Mouse (Mus musculus) gastrocnemius, postnatal 25 days (tissue): ENCODE results near the gene Fam185a. TPM values are rescaled to one million over a fixed set of nuclear protein-coding genes. Genes with fewer than 3 reads are reported as not detected.
A peak's percentile ranks its signal among the peaks of the same experiment; 100 is the strongest.

Experiments used
- DNase-seq: peaks from one replicate; pipeline ENCODE4 v3.0.0; 2022
- total RNA-seq, 2 experiments: library from RNA; stranded (reverse); gene quantifications; 1 replicate in 1 of 2; 2 replicates in 1 of 2; pipeline ENCODE4 v1.2.3; 2021

Gene Fam185a
- total RNA-seq, 2 experiments from 2014 or later = 8.1 to 8.6 TPM

DNA sequence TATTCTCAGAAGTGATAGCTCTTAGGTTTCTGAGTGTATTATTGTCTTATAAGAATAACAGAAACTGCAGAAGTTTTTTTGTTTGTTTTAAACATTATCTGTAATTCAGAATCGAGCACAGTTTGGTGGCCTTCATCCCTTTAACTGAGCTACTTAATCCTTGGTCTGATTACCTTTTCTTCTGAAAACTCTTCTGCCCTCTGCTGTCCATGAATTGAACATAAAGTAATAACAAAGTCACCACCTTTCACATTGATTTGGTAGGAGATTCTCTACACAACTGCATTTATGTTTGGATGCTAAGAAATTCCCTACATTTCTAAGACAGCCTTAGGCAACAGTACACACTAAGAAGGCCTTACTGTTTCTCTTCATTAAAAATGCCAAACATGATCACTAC is 4.1 kb upstream of the Fam185a start:
- DNase-seq = no peak

- DNase-seq = no peak
Observed at GRCm38 (mm10) chr5:21426666-21427065, 1.9 kb downstream of the Fam185a start.

GRCm38 (mm10) chr5:21434148-21434929 is 9.6 kb downstream of the Fam185a start:
- no peak for DNase-seq

DNA sequence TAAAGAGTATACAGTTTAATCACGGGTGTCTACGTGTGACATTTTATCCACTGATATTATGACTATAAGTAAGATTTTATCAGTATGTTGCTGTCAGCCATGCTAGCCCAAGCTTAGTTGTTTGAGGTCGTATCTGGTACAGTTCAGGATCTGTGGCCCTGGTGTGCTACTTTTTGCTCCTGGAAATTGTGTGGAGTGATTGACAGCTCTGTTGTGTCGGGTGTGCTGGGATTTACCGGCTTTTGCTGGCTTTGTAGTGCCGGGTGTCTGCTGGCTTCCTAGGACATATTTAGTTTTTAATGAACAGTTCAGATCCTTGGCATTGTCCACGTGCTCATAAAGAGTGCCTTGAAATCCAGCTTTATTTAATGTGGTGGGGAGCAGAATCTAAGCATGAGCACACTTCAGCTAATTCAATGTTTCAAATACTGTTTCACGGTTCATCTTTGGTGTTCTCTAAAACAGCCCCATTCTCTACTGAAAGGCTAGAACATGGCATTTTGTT is 11.8 kb downstream of the Fam185a start:
- no peak for DNase-seq

DNA sequence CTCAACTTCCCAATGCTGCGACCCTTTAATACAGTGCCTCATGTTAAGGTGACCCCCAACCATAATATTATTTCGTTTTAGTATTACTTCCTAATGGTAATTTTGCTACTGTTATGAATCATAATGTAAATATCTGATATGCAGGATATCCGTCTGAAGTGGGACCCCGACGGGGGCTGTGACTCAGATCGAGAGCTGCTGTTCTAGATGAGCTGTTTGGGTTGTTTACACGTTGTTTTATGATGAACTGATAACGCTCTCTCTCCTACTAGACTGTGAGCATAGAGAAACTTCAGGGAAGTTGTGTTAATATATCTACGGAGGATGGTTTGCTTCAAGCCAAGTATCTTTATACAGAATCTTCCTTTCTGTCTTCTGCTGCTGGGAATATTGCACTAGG is 13.7 kb downstream of the Fam185a start:
- no peak for DNase-seq

GRCm38 (mm10) chr5:21439446-21440110 is 14.8 kb downstream of the Fam185a start:
- DNase-seq = no peak

DNA sequence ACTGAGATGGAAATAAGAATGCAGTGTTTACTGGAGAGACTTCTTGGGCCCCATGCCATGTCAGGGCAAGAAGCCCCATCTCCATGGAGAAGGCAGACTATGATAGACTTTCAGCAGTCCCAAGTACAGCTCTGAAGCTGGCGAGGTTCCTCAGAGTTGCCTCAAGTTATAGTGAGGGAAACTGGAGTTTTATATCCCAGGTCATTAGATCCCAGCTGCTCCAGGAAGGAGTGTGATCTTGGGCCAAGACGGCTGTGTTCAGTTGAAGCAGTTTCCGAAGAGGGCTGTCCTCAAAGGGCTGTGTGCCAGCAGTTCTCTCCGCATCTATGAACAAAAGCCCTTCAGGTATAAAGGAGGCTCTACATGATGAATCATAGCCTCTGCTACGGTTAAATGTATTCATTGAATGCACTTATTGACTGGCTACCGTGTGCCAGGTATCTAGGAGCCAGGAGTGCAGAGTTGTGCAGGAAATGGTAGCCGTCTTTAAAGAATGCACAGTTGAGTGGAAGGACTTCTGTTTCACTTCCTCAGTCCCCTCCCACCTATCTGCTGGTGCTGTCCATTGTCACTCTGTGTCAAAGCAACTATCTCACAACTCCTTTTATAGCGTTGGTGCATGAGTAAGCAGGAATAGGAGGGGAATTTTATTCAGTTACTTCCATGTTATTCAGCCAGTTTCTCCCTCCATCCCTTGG is 16.2 kb downstream of the Fam185a start:
- peak; percentile 25 for DNase-seq

DNA sequence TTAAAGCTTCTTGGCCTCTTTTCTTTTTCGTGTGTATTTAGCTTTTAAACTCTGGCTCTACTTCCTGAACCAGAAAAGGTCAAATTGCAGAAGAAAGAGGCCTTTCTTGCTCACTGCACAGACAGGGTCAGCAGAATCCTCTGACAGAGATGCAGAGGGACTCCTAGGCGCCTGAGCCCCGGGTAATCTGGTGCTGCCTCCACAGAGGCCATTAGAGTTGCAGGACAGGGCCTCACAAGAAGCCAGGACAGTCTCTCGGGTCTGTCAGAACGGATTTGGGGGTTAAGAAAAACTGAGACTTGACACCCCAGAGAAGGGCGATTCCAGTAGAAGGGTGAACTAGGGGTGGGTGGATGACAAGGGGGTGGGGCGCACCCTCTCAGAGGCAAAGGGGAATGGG is 42.6 kb downstream of the Fam185a start:
- no peak for DNase-seq

GRCm38 (mm10) chr5:21468100-21468499 is 43.3 kb downstream of the Fam185a start:
- DNase-seq = no peak

- DNase-seq = no peak
Observed at GRCm38 (mm10) chr5:21478428-21478827, 53.7 kb downstream of the Fam185a start.

- DNase-seq = no peak
Observed at GRCm38 (mm10) chr5:21479746-21480145, 55.0 kb downstream of the Fam185a start.

DNA sequence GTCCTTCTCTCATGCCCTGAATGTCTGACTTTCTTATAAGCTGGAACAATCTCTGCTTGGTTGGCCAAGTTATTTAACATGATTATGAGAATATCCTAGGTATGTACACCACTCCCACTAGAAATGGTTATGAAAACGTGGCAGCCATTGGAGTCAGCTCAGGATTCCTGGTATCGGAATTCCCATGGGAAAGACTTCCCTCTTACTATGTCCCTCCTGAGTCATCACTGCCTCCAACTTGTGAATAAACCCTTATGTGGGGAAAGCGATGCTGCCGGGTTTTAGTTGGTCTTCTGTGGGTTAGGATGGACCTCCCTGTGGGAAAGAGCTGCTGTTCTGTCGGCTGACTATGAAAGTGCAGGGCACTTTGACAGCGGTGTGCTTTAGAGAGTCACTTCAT is 56.8 kb downstream of the Fam185a start:
- DNase-seq = no peak

DNA sequence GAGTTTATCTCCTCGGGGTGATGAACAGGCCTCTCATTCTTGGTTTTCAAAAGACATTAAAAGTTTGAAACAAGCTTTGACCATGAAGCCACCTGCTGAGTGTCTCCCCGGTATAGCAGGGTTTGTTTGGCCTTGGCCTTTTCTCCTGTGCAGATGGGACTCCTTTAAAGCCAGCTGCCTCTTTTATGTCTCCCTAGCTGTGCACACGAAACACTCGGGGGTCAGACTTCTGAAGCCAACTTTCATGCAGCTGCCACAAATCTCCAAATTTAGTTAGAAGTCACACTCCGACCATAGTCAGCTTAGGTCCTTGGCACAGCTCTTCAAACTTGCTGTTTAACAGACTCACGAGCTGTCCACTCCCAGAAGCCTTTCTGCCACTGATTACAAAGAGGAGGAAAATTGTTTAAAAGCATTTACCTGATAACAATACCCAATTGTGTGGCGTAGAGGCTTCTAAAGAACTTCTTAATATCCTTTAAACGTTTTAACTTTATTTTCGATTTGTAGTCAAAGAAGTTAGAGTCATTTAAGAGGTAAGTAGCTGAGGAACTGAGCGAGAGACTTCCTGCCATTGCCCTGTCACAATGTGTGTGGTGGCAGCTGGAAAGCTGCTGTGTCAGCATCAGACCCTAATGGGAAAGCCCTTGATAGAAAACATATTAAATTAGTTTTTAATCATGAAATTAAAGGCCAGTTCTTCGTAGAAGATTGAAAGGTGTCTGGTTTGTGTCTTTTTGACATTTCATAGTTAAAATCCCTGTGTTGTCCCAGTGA is 57.9 kb downstream of the Fam185a start:
- DNase-seq = no peak

DNA sequence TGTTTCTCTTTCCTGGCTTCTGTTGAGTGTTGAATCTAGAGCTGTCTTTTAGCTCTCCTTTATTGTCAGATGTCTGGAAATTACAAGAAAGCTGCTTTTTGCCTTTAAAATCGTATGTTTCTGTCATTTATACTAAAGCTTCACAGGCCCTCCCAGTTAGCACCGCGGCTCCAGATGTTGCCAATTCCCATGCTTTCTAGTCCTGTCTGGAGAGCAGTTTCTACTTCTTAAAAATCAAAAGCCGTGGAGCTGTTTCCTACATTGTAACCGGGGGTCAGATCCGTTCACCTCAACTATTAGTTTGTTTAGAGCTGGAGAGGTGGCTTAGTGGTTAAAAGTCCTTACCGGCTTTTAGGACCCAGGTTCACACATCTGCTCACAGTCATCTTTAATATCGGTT is 58.5 kb downstream of the Fam185a start:
- no peak for DNase-seq

GRCm38 (mm10) chr5:21485197-21485829 is 60.6 kb downstream of the Fam185a start:
- DNase-seq = no peak

DNA sequence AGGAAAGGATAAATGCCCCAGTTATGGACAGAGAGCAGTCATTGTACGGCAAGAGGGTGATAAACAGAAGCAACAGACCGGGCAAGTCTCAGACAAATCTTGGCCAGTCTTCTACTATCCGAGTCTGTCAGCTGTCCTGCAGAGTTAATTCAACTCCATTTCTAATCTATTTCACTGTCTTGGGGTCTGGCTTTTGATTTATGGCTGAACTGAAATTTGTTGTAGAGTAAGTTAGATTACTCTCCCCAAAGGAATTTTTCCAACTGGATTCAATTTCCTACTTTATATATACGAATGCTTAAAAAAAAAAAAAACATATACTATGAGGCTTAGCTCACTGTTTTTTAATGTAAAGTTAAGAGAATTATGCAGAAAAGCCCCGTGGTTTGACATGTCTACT is 62.0 kb downstream of the Fam185a start:
- no peak for DNase-seq

GRCm38 (mm10) chr5:21487306-21487705 is 62.5 kb downstream of the Fam185a start:
- no peak for DNase-seq

- DNase-seq = peak; percentile 50
Observed at GRCm38 (mm10) chr5:21487716-21488115, 63.0 kb downstream of the Fam185a start.

GRCm38 (mm10) chr5:21488506-21488905 is 63.7 kb downstream of the Fam185a start:
- DNase-seq = no peak

DNA sequence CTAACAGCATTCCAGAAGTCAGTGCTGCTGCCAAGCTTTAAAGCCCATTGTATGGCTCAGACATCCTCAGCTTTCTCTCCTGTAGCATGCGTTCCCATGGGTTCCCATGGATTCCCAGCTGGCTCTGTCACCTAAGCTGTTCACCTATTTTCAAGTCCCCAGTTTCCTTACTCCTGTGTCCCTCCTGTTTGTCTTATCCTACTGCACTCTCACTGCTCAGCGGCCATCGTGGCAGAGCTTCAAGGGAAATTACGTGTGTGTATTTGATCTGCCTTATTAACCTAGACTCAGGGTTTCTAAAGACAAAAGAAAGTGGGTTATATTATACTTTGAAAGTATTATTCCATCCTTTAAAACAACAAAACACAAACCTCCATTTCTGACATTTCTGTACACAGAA is 64.4 kb downstream of the Fam185a start:
- no peak for DNase-seq

DNA sequence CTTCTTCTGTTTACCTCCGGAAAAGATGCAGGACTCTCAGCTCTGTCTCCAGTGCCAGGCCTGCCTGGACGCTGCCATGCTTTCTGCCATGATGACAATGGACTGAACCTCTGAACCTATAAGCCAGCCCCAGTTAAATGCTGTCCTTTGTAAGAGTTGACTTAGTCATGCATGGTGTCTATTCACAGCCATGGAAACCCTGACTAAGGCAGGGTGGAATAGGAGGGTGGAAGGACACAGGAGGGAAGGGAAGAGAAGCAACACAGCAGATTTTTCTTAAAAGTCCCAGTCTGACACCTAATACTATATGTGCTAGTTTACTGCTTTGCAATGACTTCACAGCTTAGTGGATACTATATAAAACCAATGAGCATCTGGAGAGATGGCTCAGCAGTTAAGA is 66.7 kb downstream of the Fam185a start:
- no peak for DNase-seq

- DNase-seq = no peak
Observed at GRCm38 (mm10) chr5:21492213-21492612, 67.5 kb downstream of the Fam185a start.
